In genomic region chr6:54531048-54531481, GRCm38 (mm10) we compare ENCODE assay signal across 10 mouse cellular contexts. TPM values are rescaled to one million over a fixed set of nuclear protein-coding genes. Genes with fewer than 3 reads are reported as not detected.
DNase-seq lines count a peak whose midpoint lies in the region; ATAC-seq lines count a peak whose summit lies in the region.
"Had no signal": no experiment of that assay in that cellular context is flagged by ENCODE, and none has a peak within 500 bp of the region (broad histone marks: within the 10 kb centered on the region; RNA-seq: fewer than 3 reads in every experiment).

No protein-coding gene starts in this region.

- peaks cover 12% of the 10 kb centered on the region for H3K4me1 ChIP-seq in forebrain, embryonic 12.5 days
- H3K4me1 ChIP-seq in forebrain, embryonic 10.5 days = peaks cover 28% of the 10 kb centered on the region
- peaks cover 23% of the 10 kb centered on the region for H3K4me1 ChIP-seq in midbrain, embryonic 10.5 days
- peaks cover 3% of the 10 kb centered on the region; the same call in 1 of the 2 replicates for H3K4me1 ChIP-seq in midbrain, embryonic 11.5 days (ENCODE audit: control insufficient read depth, insufficient read depth, low read length)
- H3K4me1 ChIP-seq in hindbrain, embryonic 15.5 days (replicated peaks) = peaks cover 8% of the 10 kb centered on the region
- no peaks in the 10 kb centered on the region for H3K4me1 ChIP-seq in neural tube, embryonic 14.5 days (ENCODE audit: control insufficient read depth, insufficient read depth, low read length)

- ATAC-seq in forebrain, embryonic 12.5 days (ENCODE audit: low FRiP score) = no peak
- ATAC-seq in midbrain, embryonic 11.5 days (ENCODE audit: low FRiP score) = no peak
- ATAC-seq in hindbrain, embryonic 15.5 days (ENCODE audit: low FRiP score, low read depth) = peak; percentile 75
- ATAC-seq in neural tube, embryonic 14.5 days (ENCODE audit: low read depth) = peak; percentile 46; the same call in 1 of the 2 replicates
- ATAC-seq: intestine, postnatal 0 days had no signal

- H3K9me3 ChIP-seq in forebrain, embryonic 12.5 days = no peaks in the 10 kb centered on the region
- H3K9me3 ChIP-seq in forebrain, embryonic 10.5 days = no peaks in the 10 kb centered on the region
- no peaks in the 10 kb centered on the region for H3K9me3 ChIP-seq in midbrain, embryonic 10.5 days (replicated peaks)
- H3K9me3 ChIP-seq in midbrain, embryonic 11.5 days (ENCODE audit: control insufficient read depth, low read length) = no peaks in the 10 kb centered on the region
- no peaks in the 10 kb centered on the region for H3K9me3 ChIP-seq in hindbrain, embryonic 15.5 days
- H3K9me3 ChIP-seq in neural tube, embryonic 14.5 days (ENCODE audit: control insufficient read depth, low read length) = no peaks in the 10 kb centered on the region
- H3K9me3 ChIP-seq: neural tube, embryonic 12.5 days had no signal

- H3K36me3 ChIP-seq in forebrain, embryonic 12.5 days (replicated peaks) = peaks cover 32% of the 10 kb centered on the region
- peaks cover 44% of the 10 kb centered on the region for H3K36me3 ChIP-seq in forebrain, embryonic 10.5 days (replicated peaks)
- peaks cover 32% of the 10 kb centered on the region for H3K36me3 ChIP-seq in midbrain, embryonic 10.5 days
- no peaks in the 10 kb centered on the region for H3K36me3 ChIP-seq in midbrain, embryonic 11.5 days (ENCODE audit: control insufficient read depth, insufficient read depth, low read length)
- H3K36me3 ChIP-seq in hindbrain, embryonic 15.5 days = no peaks in the 10 kb centered on the region; the same call in 1 of the 2 replicates
- no peaks in the 10 kb centered on the region for H3K36me3 ChIP-seq in neural tube, embryonic 14.5 days (ENCODE audit: control insufficient read depth, insufficient read depth, low read length)
- H3K36me3 ChIP-seq: neural tube, embryonic 12.5 days had no signal

- H3K27me3 ChIP-seq in forebrain, embryonic 12.5 days = no peaks in the 10 kb centered on the region
- 0 out of 2 replicates have a peak, but pooled peaks cover 4% of the 10 kb centered on the region for H3K27me3 ChIP-seq in forebrain, embryonic 10.5 days (ENCODE audit: poor library complexity, severe bottlenecking)
- peaks cover 31% of the 10 kb centered on the region; the same call in 1 of the 2 replicates for H3K27me3 ChIP-seq in midbrain, embryonic 10.5 days (ENCODE audit: low read depth, poor library complexity, severe bottlenecking)
- no peaks in the 10 kb centered on the region for H3K27me3 ChIP-seq in midbrain, embryonic 11.5 days (ENCODE audit: control insufficient read depth, insufficient read depth, low read length)
- no peaks in the 10 kb centered on the region for H3K27me3 ChIP-seq in hindbrain, embryonic 15.5 days
- H3K27me3 ChIP-seq in neural tube, embryonic 14.5 days (ENCODE audit: control insufficient read depth, insufficient read depth, low read length) = no peaks in the 10 kb centered on the region
- H3K27me3 ChIP-seq: neural tube, embryonic 12.5 days had no signal

- no peak for DNase-seq in forebrain, embryonic 10.5 days (ENCODE audit: extremely low spot score, low spot score)
- DNase-seq in midbrain, embryonic 10.5 days (ENCODE audit: low spot score) = no peak
- DNase-seq in midbrain, embryonic 11.5 days (ENCODE audit: low spot score, missing footprints) = no peak
- no peak for DNase-seq in testis, postnatal 14 days (ENCODE audit: low spot score)
- no peak for DNase-seq in kidney, postnatal 10 days

- H3K4me3 ChIP-seq in forebrain, embryonic 12.5 days (replicated peaks) = no peak overlapping the region
- H3K4me3 ChIP-seq in forebrain, embryonic 10.5 days = no peak overlapping the region
- H3K4me3 ChIP-seq in midbrain, embryonic 10.5 days = no peak overlapping the region
- H3K4me3 ChIP-seq in midbrain, embryonic 11.5 days (ENCODE audit: low read depth, low read length) = no peak overlapping the region
- no peak overlapping the region for H3K4me3 ChIP-seq in hindbrain, embryonic 15.5 days
- no peak overlapping the region for H3K4me3 ChIP-seq in neural tube, embryonic 14.5 days (ENCODE audit: low read depth, low read length)
- H3K4me3 ChIP-seq: neural tube, embryonic 12.5 days had no signal

- peak overlapping the region; percentile 68 for H3K27ac ChIP-seq in forebrain, embryonic 12.5 days
- no peak overlapping the region for H3K27ac ChIP-seq in forebrain, embryonic 10.5 days
- H3K27ac ChIP-seq in midbrain, embryonic 10.5 days (replicated peaks) = peak overlapping the region; percentile 46; the same call in 1 of the 2 replicates
- H3K27ac ChIP-seq in midbrain, embryonic 11.5 days (ENCODE audit: low read depth, low read length) = no peak overlapping the region
- peak overlapping the region; percentile 66 for H3K27ac ChIP-seq in hindbrain, embryonic 15.5 days (replicated peaks)
- H3K27ac ChIP-seq in neural tube, embryonic 14.5 days (ENCODE audit: low read depth, low read length) = peak overlapping the region; percentile 39; the same call in 1 of the 2 replicates
- H3K27ac ChIP-seq: neural tube, embryonic 12.5 days had no signal

- 54% methylated on average over 8 of the region's 8 CpGs for WGBS in forebrain, embryonic 12.5 days
- 78% methylated on average over 8 of the region's 8 CpGs for WGBS in forebrain, embryonic 10.5 days
- 77% methylated on average over 8 of the region's 8 CpGs for WGBS in midbrain, embryonic 10.5 days
- WGBS in midbrain, embryonic 11.5 days = 72% methylated on average over 8 of the region's 8 CpGs
- 42% methylated on average over 8 of the region's 8 CpGs for WGBS in hindbrain, embryonic 15.5 days
- 49% methylated on average over 8 of the region's 8 CpGs for WGBS in neural tube, embryonic 14.5 days

- H3K4me2 ChIP-seq in forebrain, embryonic 12.5 days = no peak overlapping the region
- no peak overlapping the region for H3K4me2 ChIP-seq in midbrain, embryonic 11.5 days
- H3K4me2 ChIP-seq in hindbrain, embryonic 15.5 days = no peak overlapping the region
- no peak overlapping the region for H3K4me2 ChIP-seq in neural tube, embryonic 14.5 days (ENCODE audit: low read depth, low read length)
- H3K4me2 ChIP-seq: neural tube, embryonic 12.5 days had no signal

- no peak overlapping the region for H3K9ac ChIP-seq in forebrain, embryonic 12.5 days
- H3K9ac ChIP-seq in midbrain, embryonic 11.5 days (ENCODE audit: low read length) = no peak overlapping the region
- no peak overlapping the region for H3K9ac ChIP-seq in hindbrain, embryonic 15.5 days
- H3K9ac ChIP-seq in neural tube, embryonic 14.5 days (replicated peaks; ENCODE audit: low read depth, low read length) = no peak overlapping the region
- H3K9ac ChIP-seq: neural tube, embryonic 12.5 days had no signal

RNA-seq across cellular contexts. Expression of gene Scrn1, which starts 35.2 kb away (rescaled TPM):
- polyA plus RNA-seq in forebrain, embryonic 12.5 days (2016; fragmentation: Nextera tagmentation; extraction: Ambion mirVana) = 119 and 157 TPM in 2 replicates
- 58.7 and 62.1 TPM in 2 replicates for polyA plus RNA-seq in forebrain, embryonic 10.5 days (2016; fragmentation: Nextera tagmentation; extraction: Ambion mirVana)
- 47.7 and 66.6 TPM in 2 replicates for polyA plus RNA-seq in midbrain, embryonic 10.5 days (2016; fragmentation: Nextera tagmentation; extraction: Ambion mirVana)
- 69.5 and 73.3 TPM in 2 replicates for polyA plus RNA-seq in midbrain, embryonic 11.5 days (2014; fragmentation: Nextera tagmentation; extraction: Ambion mirVana)
- polyA plus RNA-seq in hindbrain, embryonic 15.5 days (2015; fragmentation: Nextera tagmentation; extraction: Ambion mirVana) = 100 and 106 TPM in 2 replicates
- 109 and 110 TPM in 2 replicates for polyA plus RNA-seq in neural tube, embryonic 14.5 days (2014; fragmentation: Nextera tagmentation; extraction: Ambion mirVana)

Comparison
In these comparisons a context has a peak if more than half of its experiments do, and no peak if none do; other contexts are left out.
1. H3K27ac ChIP-seq: peak in forebrain, embryonic 12.5 days (single experiment), midbrain, embryonic 10.5 days (single experiment), hindbrain, embryonic 15.5 days (single experiment) and neural tube, embryonic 14.5 days (single experiment); none in forebrain, embryonic 10.5 days (single experiment) and midbrain, embryonic 11.5 days (single experiment).
2. ATAC-seq: peak in hindbrain, embryonic 15.5 days (single experiment) and neural tube, embryonic 14.5 days (single experiment); none in forebrain, embryonic 12.5 days (single experiment) and midbrain, embryonic 11.5 days (single experiment).